Mouse (Mus musculus) adrenal gland, adult 8-10 months (tissue): ENCODE results near the gene E430018J23Rik. TPM values are rescaled to one million over a fixed set of nuclear protein-coding genes. Genes with fewer than 3 reads are reported as not detected.
"Not testable (repeated sequence)": the region's sequence is repeated elsewhere in the genome, so short reads cannot be mapped to it uniquely, and the experiment has no call there.

Experiments
- DNase-seq: peaks from one replicate; pipeline ENCODE4 v3.0.0; 2022
- total RNA-seq, 4 experiments: library from RNA; stranded (reverse); gene quantifications; 2 replicates each; pipeline ENCODE4 v1.2.4; 2022

E430018J23Rik gene
- total RNA-seq, 4 experiments from 2014 or later, result 10.3 to 12.7 (median 11.4) TPM

- DNase-seq, result peak; percentile 92
Measured at GRCm38 (mm10) chr7:127375271-127376245, 17.9 kb downstream of the E430018J23Rik start, which contains the start of gene Zfp747. Gene Zfp747, minus strand, starts transcription at chr7:127376050.

GRCm38 (mm10) chr7:127371870-127372269 lies 21.6 kb downstream of the E430018J23Rik start:
- not testable (repeated sequence) for DNase-seq

- DNase-seq, result no peak
Measured at GRCm38 (mm10) chr7:127371213-127371612, 22.2 kb downstream of the E430018J23Rik start.

GRCm38 (mm10) chr7:127366249-127366648 lies 27.2 kb downstream of the E430018J23Rik start:
- DNase-seq, result no peak

- no peak for DNase-seq
Measured at GRCm38 (mm10) chr7:127364166-127364565, 29.3 kb downstream of the E430018J23Rik start.

- no peak for DNase-seq
Measured at GRCm38 (mm10) chr7:127363475-127363921, 29.9 kb downstream of the E430018J23Rik start.

- DNase-seq, result not testable (repeated sequence)
Measured at GRCm38 (mm10) chr7:127362418-127362817, 31.0 kb downstream of the E430018J23Rik start.

GRCm38 (mm10) chr7:127361449-127361848 lies 32.0 kb downstream of the E430018J23Rik start:
- DNase-seq, result no peak

- no peak for DNase-seq
Measured at GRCm38 (mm10) chr7:127360265-127360664, 33.2 kb downstream of the E430018J23Rik start.

GRCm38 (mm10) chr7:127358472-127358871 lies 35.0 kb downstream of the E430018J23Rik start:
- no peak for DNase-seq

- DNase-seq, result no peak
Measured at GRCm38 (mm10) chr7:127357871-127358270, 35.6 kb downstream of the E430018J23Rik start.

- no peak for DNase-seq
Measured at GRCm38 (mm10) chr7:127355796-127356195, 37.6 kb downstream of the E430018J23Rik start.

- no peak for DNase-seq
Measured at GRCm38 (mm10) chr7:127351230-127352004, 42.0 kb downstream of the E430018J23Rik start.

GRCm38 (mm10) chr7:127346676-127347075 lies 46.8 kb downstream of the E430018J23Rik start:
- DNase-seq, result no peak

- peak; percentile 89 for DNase-seq
Measured at GRCm38 (mm10) chr7:127345512-127346325, 47.7 kb downstream of the E430018J23Rik start, which contains the start of gene Zfp768. Gene Zfp768, minus strand, starts transcription at chr7:127345589.

- DNase-seq, result peak; percentile 54
Measured at GRCm38 (mm10) chr7:127345092-127345491, 48.3 kb downstream of the E430018J23Rik start.

- DNase-seq, result no peak
Measured at GRCm38 (mm10) chr7:127344371-127344770, 49.1 kb downstream of the E430018J23Rik start.

GRCm38 (mm10) chr7:127343351-127344019 lies 49.9 kb downstream of the E430018J23Rik start:
- peak; percentile 10 for DNase-seq

- no peak for DNase-seq
Measured at GRCm38 (mm10) chr7:127342888-127343287, 50.5 kb downstream of the E430018J23Rik start.

- no peak for DNase-seq
Measured at GRCm38 (mm10) chr7:127342332-127342731, 51.1 kb downstream of the E430018J23Rik start.

GRCm38 (mm10) chr7:127341861-127342260 lies 51.6 kb downstream of the E430018J23Rik start:
- DNase-seq, result not testable (repeated sequence)
